ENCODE assay signal across 20 mouse cellular contexts in the genomic region with DNA sequence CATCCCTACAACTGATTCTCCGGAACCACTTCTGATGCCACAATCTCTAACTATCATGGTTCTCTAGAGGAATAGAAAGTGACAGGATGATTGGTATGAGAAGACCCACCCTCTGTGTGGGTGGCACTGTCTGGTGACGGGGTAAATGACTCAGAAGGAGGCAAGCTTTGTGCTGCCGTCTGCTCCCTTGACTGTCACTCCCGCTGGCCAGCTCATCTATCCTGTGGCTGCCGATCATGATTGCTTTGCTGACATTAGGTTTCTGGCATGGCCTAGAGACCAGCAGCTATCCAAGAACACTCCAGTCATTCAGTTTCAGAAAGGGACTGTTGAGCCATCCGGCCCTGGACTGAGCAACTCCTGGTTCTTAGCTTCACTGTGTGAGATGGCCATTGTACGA.
"Had no signal": no experiment of that assay in that cellular context is flagged by ENCODE, and none has a peak within 500 bp of the region (broad histone marks: within the 10 kb centered on the region; RNA-seq: fewer than 3 reads in every experiment).

No protein-coding gene starts in this region.

- H3K27ac ChIP-seq: limb, embryonic 10.5 days; limb, embryonic 13.5 days; liver, embryonic 12.5 days; liver, embryonic 15.5 days; lung, embryonic 15.5 days; macrophage; midbrain, embryonic 12.5 days; midbrain, embryonic 15.5 days; neural tube, embryonic 12.5 days; neural tube, embryonic 15.5 days; stomach, postnatal 0 days had no signal

- H3K4me3 ChIP-seq: limb, embryonic 10.5 days; limb, embryonic 13.5 days; liver, embryonic 12.5 days; liver, embryonic 15.5 days; lung, embryonic 15.5 days; midbrain, embryonic 12.5 days; midbrain, embryonic 15.5 days; neural tube, embryonic 12.5 days; neural tube, embryonic 15.5 days had no signal

- H3K4me1 ChIP-seq: liver, embryonic 12.5 days; liver, embryonic 15.5 days; lung, embryonic 15.5 days had no signal

- DNase-seq: kidney, adult 18-20 months; kidney, adult 9 months; kidney, postnatal 14 days; kidney, postnatal 4 days; liver; lung, adult 18-20 months; lung, postnatal 10 days; thymus, adult 18-20 months; thymus, postnatal 36 days had no signal
